Mouse (Mus musculus) hindbrain, embryonic 15.5 days (tissue): ENCODE measurements around the gene Papss1. TPM values are rescaled to one million over a fixed set of nuclear protein-coding genes. Genes with fewer than 3 reads are reported as not detected.
"Not testable (repeated sequence)": the region's sequence is repeated elsewhere in the genome, so short reads cannot be mapped to it uniquely, and the experiment has no call there.

Experiments used
- ATAC-seq: fragments of 200-750 bp; cut with Nextera tagmentation; 2 replicates; pipeline ENCODE4 v1.8.0; 2017; ENCODE audit warnings: low read depth, moderate number of reproducible peaks, moderate TSS enrichment; ENCODE audit not compliant: low FRiP score
- H3K27ac ChIP-seq: fragments of 300-500 bp; sonication (generic); replicated peaks from 2 replicates; pipeline ENCODE4 v1.5.1; 2015; ENCODE audit warnings: mild to moderate bottlenecking, inconsistent platforms
- H3K27me3 ChIP-seq: fragments of 300-500 bp; sonication (generic); 2 replicates; pipeline ENCODE4 v1.6.1; 2015; ENCODE audit warnings: control low read depth, inconsistent platforms
- H3K36me3 ChIP-seq: fragments of 300-500 bp; sonication (generic); 2 replicates; pipeline ENCODE4 v1.6.1; 2015; ENCODE audit warnings: control low read depth, inconsistent platforms
- H3K4me1 ChIP-seq: fragments of 300-500 bp; sonication (generic); replicated peaks from 2 replicates; pipeline ENCODE4 v1.6.1; 2015; ENCODE audit warnings: control low read depth, inconsistent platforms
- H3K4me2 ChIP-seq: fragments of 300-500 bp; sonication (generic); 2 replicates; pipeline ENCODE4 v1.6.1; 2015; ENCODE audit warnings: moderate library complexity, mild to moderate bottlenecking, inconsistent platforms
- H3K4me3 ChIP-seq: fragments of 300-500 bp; sonication (generic); 2 replicates; pipeline ENCODE4 v1.5.1; 2015; ENCODE audit warnings: mild to moderate bottlenecking, inconsistent platforms
- H3K9ac ChIP-seq: fragments of 300-500 bp; sonication (generic); 2 replicates; pipeline ENCODE4 v1.6.1; 2015; ENCODE audit warnings: inconsistent platforms
- H3K9me3 ChIP-seq: fragments of 300-500 bp; sonication (generic); 2 replicates; pipeline ENCODE4 v1.6.1; 2016; ENCODE audit warnings: control low read depth, inconsistent platforms
- WGBS: fragments of 180-500 bp; shearing (Covaris S2); methylation state at CpG from one replicate; pipeline ENCODE4 v1.1.7; 2015; 5-methylcytosine and 5-hydroxymethylcytosine counted together
- polyA plus RNA-seq: library from polyadenylated mRNA; unstranded; fragments of >200 nt; fragmentation: Nextera tagmentation; extraction: Ambion mirVana; gene quantifications from 2 replicates; pipeline ENCODE4 v1.2.1, GENCODE M21; 2015

Gene Papss1
- 119 and 123 TPM in 2 replicates for polyA plus RNA-seq

DNA sequence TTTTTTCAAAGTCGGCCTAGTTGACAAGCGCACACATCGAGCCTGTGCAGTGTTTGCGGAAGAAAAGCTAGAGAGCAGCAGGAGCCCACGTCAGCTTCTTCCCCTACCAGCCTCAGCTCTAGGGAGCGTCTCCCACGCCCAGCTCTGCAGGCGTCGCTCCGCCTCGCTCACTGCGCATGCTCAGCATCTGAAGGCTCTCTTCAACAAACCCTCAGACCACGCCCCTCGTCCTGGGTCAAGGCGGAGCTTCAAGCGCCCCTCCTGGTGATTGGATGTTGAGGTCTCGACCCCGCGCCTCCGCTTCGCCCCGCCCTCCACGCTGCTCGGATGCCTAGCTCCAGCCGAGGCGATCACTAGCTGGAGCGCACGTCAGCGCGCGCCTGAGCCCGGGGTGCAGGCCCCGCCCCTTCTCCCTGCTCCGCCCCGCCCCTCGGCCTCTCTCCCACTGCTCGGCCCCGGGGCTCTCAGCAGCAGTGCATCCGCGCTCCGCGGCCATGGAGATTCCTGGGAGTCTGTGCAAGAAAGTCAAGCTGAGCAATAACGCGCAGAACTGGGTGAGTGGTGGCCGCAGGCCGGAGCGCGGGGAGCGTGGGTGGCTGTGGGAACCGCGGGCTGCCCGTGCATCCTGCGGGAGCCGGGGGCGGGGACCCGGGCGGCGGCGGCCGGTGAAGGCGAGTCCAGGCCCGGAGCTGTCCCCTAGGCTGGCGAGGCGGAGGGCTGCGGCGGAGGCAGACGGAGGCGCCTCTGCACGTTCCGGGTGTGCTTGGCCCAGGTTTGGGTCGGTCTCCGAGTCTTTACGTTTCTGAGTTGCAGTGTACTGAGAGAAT is at the start of gene Papss1:
TSS of gene Papss1 (plus strand) at position 339 of the 827 bp plus-strand sequence.
- under 1% methylated on average over 72 of the region's 73 CpGs for WGBS
- peaks cover 23% of the 10 kb centered on the region for H3K4me1 ChIP-seq
- peak within 1 kb of the TSS; percentile 60 for H3K4me2 ChIP-seq
- H3K36me3 ChIP-seq = no peaks in the 10 kb centered on the region
- peak within 1 kb of the TSS; percentile 96 for H3K27ac ChIP-seq
- H3K4me3 ChIP-seq = peak within 1 kb of the TSS; percentile 90
- no peaks in the 10 kb centered on the region for H3K27me3 ChIP-seq
- peak; percentile 98 for ATAC-seq
- no peaks in the 10 kb centered on the region for H3K9me3 ChIP-seq
- peak within 1 kb of the TSS; percentile 94 for H3K9ac ChIP-seq

DNA sequence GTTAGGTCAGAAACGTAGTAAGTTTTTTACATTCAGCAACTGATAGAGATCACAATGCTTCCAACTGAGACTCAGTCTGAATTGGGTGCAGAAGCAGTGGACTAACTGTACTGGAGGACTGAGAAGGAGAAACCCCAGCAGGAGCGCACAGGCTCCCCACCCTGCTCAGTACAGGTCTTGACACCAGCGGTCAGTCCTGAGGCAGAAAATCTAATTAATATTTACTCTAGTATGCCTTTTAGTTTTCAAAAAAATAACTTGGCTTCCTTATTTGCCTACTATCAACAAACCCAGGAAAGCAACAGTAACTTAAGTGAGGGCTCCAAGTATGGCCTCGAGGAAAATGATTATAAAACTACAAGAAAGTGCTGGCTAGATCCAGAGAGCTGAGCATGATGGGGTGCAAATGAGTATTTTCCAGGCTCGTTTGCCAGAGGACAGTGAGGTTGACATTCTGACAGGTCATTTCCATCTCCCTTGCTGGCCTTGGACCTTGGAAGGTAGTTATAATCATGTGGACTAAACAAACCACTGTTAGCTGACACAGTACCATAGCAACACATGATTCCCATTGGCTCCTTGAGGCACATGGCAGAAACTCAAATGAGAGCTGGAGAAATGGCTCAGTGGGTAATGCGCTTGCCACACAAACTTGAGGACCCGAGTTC is 48.1 kb upstream of the Papss1 start:
- no peak for ATAC-seq
- WGBS = 86% methylated on average over 7 of the region's 7 CpGs

DNA sequence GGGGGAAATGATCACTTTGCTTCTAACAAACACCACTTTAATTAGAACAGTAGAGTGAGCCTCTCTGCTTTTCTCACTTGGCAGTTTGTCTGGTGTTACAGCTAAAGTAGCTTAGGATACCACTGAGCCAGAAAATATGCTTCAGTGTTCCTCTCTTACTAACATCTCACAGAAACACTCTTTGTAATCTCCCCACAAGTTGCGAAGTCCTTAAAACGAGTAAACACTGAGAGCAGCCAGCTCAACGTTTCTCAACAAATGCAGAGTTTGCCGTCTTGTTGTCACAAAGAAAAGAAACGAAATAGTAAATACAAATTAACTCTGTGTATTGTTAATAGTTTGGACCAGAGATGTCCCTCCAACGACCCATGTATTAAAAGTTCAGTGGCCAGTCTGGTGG is 46.8 kb upstream of the Papss1 start:
- no peaks in the 10 kb centered on the region for H3K36me3 ChIP-seq
- no peak overlapping the region for H3K27ac ChIP-seq
- H3K9ac ChIP-seq = no peak overlapping the region
- no peak overlapping the region for H3K4me2 ChIP-seq
- ATAC-seq = no peak
- WGBS = 76% methylated on average over 6 of the region's 6 CpGs
- H3K4me1 ChIP-seq = no peaks in the 10 kb centered on the region
- H3K27me3 ChIP-seq = no peaks in the 10 kb centered on the region
- no peak overlapping the region for H3K4me3 ChIP-seq
- H3K9me3 ChIP-seq = no peaks in the 10 kb centered on the region

More for the DNA sequence above, 48.1 kb upstream of the Papss1 start:
- Histone ChIP-seq H3K9me3 (no peaks in the 10 kb centered on the region), H3K27ac (no peak overlapping the region), H3K9ac (no peak overlapping the region), H3K4me1 (no peaks in the 10 kb centered on the region), H3K4me3 (no peak overlapping the region), H3K27me3 (no peaks in the 10 kb centered on the region), H3K4me2 (no peak overlapping the region), H3K36me3 (no peaks in the 10 kb centered on the region)

DNA sequence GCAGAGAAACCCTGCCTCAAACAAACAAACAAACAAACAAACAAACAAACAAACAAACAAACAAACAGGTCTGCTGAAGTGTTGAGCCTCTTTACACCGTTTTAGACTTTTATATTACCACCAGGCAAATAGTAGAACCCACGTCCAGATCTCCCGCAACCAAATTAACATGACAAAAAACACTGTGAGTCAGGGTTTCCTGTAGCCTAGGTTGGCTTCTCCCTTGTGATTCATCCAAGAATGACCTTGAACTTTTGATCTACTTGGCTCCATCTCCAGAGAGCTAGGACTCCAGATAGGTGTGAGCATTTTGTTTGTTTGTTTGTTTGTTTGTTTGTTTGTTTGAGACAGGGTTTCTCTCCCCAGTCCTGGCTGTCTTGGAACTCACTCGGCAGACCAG is 43.4 kb upstream of the Papss1 start:
- H3K36me3 ChIP-seq = no peaks in the 10 kb centered on the region
- ATAC-seq = no peak
- H3K4me2 ChIP-seq = no peak overlapping the region
- H3K9ac ChIP-seq = no peak overlapping the region
- no peaks in the 10 kb centered on the region for H3K4me1 ChIP-seq
- no peak overlapping the region for H3K4me3 ChIP-seq
- no peak overlapping the region for H3K27ac ChIP-seq
- no peaks in the 10 kb centered on the region for H3K9me3 ChIP-seq
- no peaks in the 10 kb centered on the region for H3K27me3 ChIP-seq
- WGBS = 62% methylated on average over 4 of the region's 4 CpGs

DNA sequence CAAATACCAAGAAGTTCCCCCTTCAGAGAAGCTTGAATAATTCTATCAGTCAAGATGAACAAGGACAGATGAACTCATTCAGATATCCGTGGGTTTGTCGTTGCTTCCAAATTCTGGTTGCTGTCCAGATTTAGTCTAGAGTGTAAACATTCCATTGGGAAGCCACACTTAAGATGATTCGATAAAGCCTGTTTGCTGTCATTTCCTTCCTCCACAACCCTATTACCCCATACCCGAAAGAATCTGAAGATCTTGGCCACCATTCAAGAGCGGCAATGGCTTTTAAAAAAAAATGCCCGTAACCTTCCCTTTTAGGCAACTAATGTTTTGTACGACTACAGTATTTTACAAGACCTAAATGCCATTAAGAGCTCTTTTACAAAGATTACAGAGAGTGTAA is 42.3 kb upstream of the Papss1 start:
- Histone ChIP-seq H3K9ac (no peak overlapping the region), H3K4me2 (no peak overlapping the region), H3K9me3 (no peaks in the 10 kb centered on the region), H3K27ac (no peak overlapping the region), H3K27me3 (no peaks in the 10 kb centered on the region), H3K4me3 (no peak overlapping the region), H3K4me1 (no peaks in the 10 kb centered on the region), H3K36me3 (no peaks in the 10 kb centered on the region)
- WGBS = 75% methylated on average over 7 of the region's 7 CpGs
- ATAC-seq = no peak

DNA sequence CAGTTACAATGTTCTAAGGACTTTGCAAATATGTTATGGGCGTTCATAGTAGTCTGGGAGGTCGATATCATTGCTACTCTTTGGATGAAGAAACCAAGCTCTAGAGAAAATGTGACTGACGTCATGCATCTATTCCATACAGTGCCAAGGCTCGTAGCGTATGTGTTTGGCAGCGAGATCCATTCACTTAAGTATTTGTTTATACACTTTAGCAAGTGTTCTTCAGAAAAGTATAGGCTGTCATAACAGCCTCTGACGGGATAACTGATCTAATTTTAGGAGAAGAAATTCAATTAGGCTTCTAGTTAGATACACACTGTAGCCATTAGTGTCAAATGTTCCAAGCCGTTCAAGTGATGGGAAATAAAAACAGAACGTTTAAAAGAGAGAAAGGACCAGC is 40.8 kb upstream of the Papss1 start:
- no peak for ATAC-seq
- Histone ChIP-seq H3K36me3 (no peaks in the 10 kb centered on the region), H3K9ac (no peak overlapping the region), H3K4me1 (no peaks in the 10 kb centered on the region), H3K27ac (no peak overlapping the region), H3K4me2 (no peak overlapping the region), H3K9me3 (no peaks in the 10 kb centered on the region), H3K27me3 (no peaks in the 10 kb centered on the region), H3K4me3 (no peak overlapping the region)
- 84% methylated on average over 9 of the region's 9 CpGs for WGBS

DNA sequence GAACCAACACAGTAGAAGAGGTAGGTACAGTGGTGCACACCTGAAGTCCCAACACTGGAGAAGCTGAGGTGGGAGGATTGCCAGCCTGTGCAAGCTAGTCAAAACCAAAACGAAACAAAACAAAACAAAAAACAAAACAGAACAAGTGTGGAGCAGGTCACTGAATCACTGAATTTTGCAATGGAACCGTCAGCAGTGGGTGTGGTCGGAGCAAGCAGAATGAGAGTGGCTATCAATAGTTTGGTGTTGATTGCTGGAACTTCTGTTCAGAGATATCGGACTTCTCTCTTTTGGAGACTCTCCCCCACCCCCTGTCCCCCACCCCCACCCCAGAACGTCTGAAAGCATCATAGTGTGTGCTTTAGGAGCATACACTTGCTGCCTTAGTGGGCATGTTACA is 40.4 kb upstream of the Papss1 start:
- H3K4me1 ChIP-seq = no peaks in the 10 kb centered on the region

DNA sequence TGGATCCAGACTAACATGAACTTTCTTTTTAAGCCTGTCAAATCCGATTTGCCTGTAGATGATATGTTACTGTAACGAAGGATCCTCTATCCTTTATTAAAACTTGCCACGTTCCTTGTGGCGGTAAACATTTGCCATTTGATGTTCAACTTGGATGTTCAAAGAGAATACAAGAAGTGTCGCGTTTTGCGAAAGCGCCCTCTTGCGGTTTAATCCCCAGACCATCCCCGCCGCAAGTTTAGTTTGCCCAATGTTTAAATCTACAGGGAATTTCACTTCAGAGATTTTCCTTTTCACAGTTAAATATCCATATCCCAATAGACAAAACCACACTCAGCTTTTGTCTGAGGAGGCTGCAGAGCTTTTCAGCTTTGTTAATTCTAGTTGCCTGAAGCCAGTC is 39.8 kb upstream of the Papss1 start:
- no peaks in the 10 kb centered on the region for H3K36me3 ChIP-seq
- no peaks in the 10 kb centered on the region for H3K4me1 ChIP-seq
- H3K9ac ChIP-seq = no peak overlapping the region
- H3K4me2 ChIP-seq = no peak overlapping the region
- no peak for ATAC-seq
- WGBS = 26% methylated on average over 11 of the region's 11 CpGs
- H3K27ac ChIP-seq = no peak overlapping the region
- no peaks in the 10 kb centered on the region for H3K9me3 ChIP-seq
- no peaks in the 10 kb centered on the region for H3K27me3 ChIP-seq
- H3K4me3 ChIP-seq = no peak overlapping the region

More for the DNA sequence above, 40.4 kb upstream of the Papss1 start:
- H3K4me2 ChIP-seq = no peak overlapping the region
- WGBS = 72% methylated on average over 5 of the region's 5 CpGs
- no peaks in the 10 kb centered on the region for H3K27me3 ChIP-seq
- no peaks in the 10 kb centered on the region for H3K9me3 ChIP-seq
- no peak for ATAC-seq
- no peak overlapping the region for H3K27ac ChIP-seq
- H3K36me3 ChIP-seq = no peaks in the 10 kb centered on the region
- no peak overlapping the region for H3K9ac ChIP-seq
- H3K4me3 ChIP-seq = no peak overlapping the region

DNA sequence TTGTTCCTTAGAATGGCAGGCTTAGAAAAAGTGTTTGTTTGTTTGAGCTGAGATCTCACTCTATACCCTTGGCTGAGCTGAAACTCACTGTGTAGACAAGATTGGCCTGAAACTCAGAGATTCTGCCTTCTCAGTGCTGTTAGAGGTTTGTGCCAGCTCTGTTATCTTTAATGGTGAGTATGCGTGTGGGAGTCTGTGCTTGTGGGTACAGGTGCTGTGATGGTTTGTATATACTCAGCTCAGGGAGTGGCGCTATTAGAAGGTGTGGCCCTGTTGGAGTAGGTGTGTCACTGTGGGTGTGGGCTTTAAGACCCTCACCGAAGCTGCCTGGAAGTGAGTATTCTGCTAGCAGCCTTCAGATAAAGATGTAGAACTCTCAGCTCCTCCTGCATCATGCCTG is 39.3 kb upstream of the Papss1 start:
- Histone ChIP-seq H3K4me2 (no peak overlapping the region), H3K9me3 (no peaks in the 10 kb centered on the region), H3K27ac (no peak overlapping the region), H3K27me3 (no peaks in the 10 kb centered on the region), H3K9ac (no peak overlapping the region), H3K4me3 (no peak overlapping the region), H3K4me1 (no peaks in the 10 kb centered on the region), H3K36me3 (no peaks in the 10 kb centered on the region)
- 93% methylated on average over 3 of the region's 3 CpGs for WGBS
- no peak for ATAC-seq

DNA sequence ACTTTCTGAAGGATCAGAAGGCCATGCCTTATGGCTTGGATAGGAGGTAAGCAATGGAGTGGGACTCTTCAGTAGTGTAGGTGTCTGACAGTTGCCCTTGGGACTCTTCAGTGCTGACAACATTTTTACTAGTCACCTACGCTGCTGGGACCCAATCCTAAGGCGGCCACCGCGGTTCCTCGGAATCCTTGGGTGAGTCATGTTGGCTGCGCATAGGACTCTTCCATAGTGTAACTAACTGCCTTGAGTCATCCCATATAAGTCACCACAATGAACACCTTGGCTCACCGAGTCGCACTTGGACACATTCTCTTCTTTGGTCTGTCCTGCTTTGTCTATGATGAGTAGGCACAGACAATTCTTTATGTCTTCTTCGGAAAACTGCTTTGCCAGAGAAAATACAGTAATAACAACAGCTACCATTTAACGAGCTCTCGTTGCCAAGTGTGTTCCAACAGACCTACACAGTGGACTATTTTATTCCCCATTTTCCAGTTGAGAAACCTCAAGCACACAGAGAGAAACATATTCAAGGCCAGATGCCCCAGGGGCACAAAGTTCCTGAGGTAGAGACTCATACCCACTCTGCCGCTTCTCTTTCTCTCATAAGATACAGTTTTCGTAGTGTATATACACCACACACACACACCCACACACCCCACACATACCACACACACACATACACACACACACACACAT is 23.2 kb upstream of the Papss1 start:
- no peak overlapping the region for H3K9ac ChIP-seq
- no peak for ATAC-seq
- H3K27me3 ChIP-seq = no peaks in the 10 kb centered on the region
- H3K4me1 ChIP-seq = no peaks in the 10 kb centered on the region
- no peaks in the 10 kb centered on the region for H3K36me3 ChIP-seq
- no peak overlapping the region for H3K4me3 ChIP-seq
- H3K4me2 ChIP-seq = no peak overlapping the region
- no peaks in the 10 kb centered on the region for H3K9me3 ChIP-seq
- no peak overlapping the region for H3K27ac ChIP-seq
- 96% methylated on average over 13 of the region's 13 CpGs for WGBS

DNA sequence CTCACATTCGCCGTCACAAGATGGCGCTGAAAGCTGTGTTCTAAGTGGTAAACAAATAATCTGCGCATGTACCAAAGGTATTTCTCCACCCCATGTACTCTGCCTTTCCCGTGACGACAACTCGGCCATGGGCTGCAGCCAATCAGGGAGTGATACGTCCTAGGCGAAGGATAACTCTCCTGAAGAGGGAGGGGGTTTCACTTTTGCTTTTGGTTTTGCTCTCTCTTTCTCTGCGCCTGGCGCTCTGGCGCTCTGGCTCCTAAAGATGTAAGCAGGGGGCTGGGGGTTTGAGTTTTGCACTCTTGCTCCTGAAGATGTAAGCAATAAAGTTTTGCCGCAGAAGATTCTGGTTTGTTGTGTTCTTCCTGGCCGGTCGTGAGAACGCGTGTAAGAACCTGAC is 17.0 kb upstream of the Papss1 start:
- WGBS = 95% methylated on average over 17 of the region's 17 CpGs
- not testable (repeated sequence) for H3K27ac ChIP-seq, H3K4me1 ChIP-seq, H3K9ac ChIP-seq, H3K4me2 ChIP-seq, H3K36me3 ChIP-seq, H3K27me3 ChIP-seq, H3K9me3 ChIP-seq, ATAC-seq, H3K4me3 ChIP-seq

DNA sequence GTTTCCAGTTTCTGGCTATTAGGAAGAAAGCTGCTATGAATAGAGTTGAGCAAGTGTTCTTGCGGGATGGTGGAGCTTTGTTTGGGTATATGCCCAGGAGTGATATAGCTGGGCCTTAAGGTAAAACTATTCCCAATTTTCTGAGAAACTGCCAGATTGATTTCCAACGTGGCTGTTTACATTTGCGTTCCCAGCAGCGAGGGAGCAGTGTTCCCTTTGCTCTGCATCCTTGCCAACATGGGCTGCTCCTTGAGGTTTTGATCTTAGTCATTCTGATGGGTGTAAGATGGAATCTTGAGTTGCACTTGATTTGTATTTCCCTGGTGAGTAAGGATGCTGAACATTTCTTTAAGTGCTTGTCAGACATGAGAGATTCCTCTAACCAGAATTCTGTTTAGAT is 14.5 kb upstream of the Papss1 start:
- no peak for ATAC-seq
- Histone ChIP-seq H3K4me3 (no peak overlapping the region), H3K4me1 (no peaks in the 10 kb centered on the region), H3K36me3 (no peaks in the 10 kb centered on the region), H3K4me2 (no peak overlapping the region), H3K27ac (no peak overlapping the region), H3K9ac (no peak overlapping the region), H3K9me3 (no peaks in the 10 kb centered on the region), H3K27me3 (peaks cover 3% of the 10 kb centered on the region; the same call in 1 of the 2 replicates)
- WGBS = 88% methylated on average over 4 of the region's 4 CpGs
